Mouse (Mus musculus): ENCODE measurements around the gene Acyp1. TPM values are rescaled to one million over a fixed set of nuclear protein-coding genes. Genes with fewer than 3 reads are reported as not detected.

The Acyp1 gene
- polyA plus RNA-seq, 1 experiment from 2014 or later, result 33.6 TPM

DNA sequence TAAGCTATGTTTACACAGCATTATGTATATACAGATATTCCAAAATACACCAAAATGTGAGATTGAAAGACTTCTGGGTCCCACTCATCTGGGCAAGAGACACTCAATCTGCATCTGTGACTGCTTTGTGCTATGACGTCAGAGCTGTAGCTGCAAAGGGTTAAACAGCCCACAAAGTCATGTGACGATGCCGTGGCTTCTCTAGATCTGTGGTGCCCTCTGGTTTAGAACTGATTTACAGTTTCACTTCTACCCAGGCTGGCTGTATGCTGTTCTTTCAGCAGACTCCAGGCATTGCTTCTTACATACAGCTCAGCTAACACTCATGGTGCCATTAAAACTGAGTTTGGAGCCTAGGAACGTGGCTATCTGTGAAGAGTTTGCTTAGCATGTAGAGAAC is 16.5 kb upstream of the Acyp1 start:
- H3K27me3 ChIP-seq (ENCODE audit: control insufficient read depth, insufficient read depth, low read length), result no peaks in the 10 kb centered on the region
- H3K36me3 ChIP-seq (ENCODE audit: control insufficient read depth, insufficient read depth, low read length), result peaks cover 43% of the 10 kb centered on the region
- H3K9me3 ChIP-seq (ENCODE audit: control insufficient read depth, low read length), result no peaks in the 10 kb centered on the region
- no peaks in the 10 kb centered on the region for H3K4me1 ChIP-seq (replicated peaks; ENCODE audit: control insufficient read depth, insufficient read depth)
- WGBS, result 59% methylated on average over 4 of the region's 4 CpGs
- no peak overlapping the region for H3K27ac ChIP-seq (replicated peaks)
- H3K4me2 ChIP-seq (replicated peaks; ENCODE audit: low read depth), result no peak overlapping the region
- DNase-seq (ENCODE audit: low spot score) (no peak), ATAC-seq (ENCODE audit: low FRiP score, low TSS enrichment) (no peak)
- no peak overlapping the region for H3K4me3 ChIP-seq (ENCODE audit: low read depth, low read length)
- TF ChIP-seq CTCF (IDR thresholded peaks at IDR 0.05; ENCODE audit: low read depth), result 0 out of 2 replicates have a peak, but pooled peaks have one; percentile 1
- no peak for TF ChIP-seq EP300 (optimal IDR thresholded peaks at IDR 0.05)
- H3K9ac ChIP-seq (ENCODE audit: low read length), result no peak overlapping the region

- Histone ChIP-seq H3K4me3 (ENCODE audit: low read depth, low read length) (no peak overlapping the region), H3K27ac (replicated peaks) (no peak overlapping the region), H3K9me3 (ENCODE audit: control insufficient read depth, low read length) (no peaks in the 10 kb centered on the region), H3K9ac (ENCODE audit: low read length) (no peak overlapping the region), H3K36me3 (ENCODE audit: control insufficient read depth, insufficient read depth, low read length) (peaks cover 32% of the 10 kb centered on the region), H3K4me1 (replicated peaks; ENCODE audit: control insufficient read depth, insufficient read depth) (no peaks in the 10 kb centered on the region), H3K4me2 (replicated peaks; ENCODE audit: low read depth) (no peak overlapping the region), H3K27me3 (ENCODE audit: control insufficient read depth, insufficient read depth, low read length) (no peaks in the 10 kb centered on the region)
- TF ChIP-seq EP300 (optimal IDR thresholded peaks at IDR 0.05), result no peak
- TF ChIP-seq CTCF (IDR thresholded peaks at IDR 0.05; ENCODE audit: low read depth), result no peak
- whole genome bisulfite sequencing, result 46% methylated on average over 2 of the region's 2 CpGs
- DNase-seq (ENCODE audit: low spot score) (no peak), ATAC-seq (ENCODE audit: low FRiP score, low TSS enrichment) (no peak)
Measured at GRCm38 (mm10) chr12:85303256-85303655, 15.0 kb upstream of the Acyp1 start.

- Histone ChIP-seq H3K9ac (ENCODE audit: low read length) (no peak overlapping the region), H3K4me1 (replicated peaks; ENCODE audit: control insufficient read depth, insufficient read depth) (0 out of 2 replicates have a peak, but pooled peaks cover 2% of the 10 kb centered on the region), H3K9me3 (ENCODE audit: control insufficient read depth, low read length) (no peaks in the 10 kb centered on the region), H3K27ac (replicated peaks) (0 out of 2 replicates have a peak overlapping the region, but pooled peaks have one; percentile 36), H3K36me3 (ENCODE audit: control insufficient read depth, insufficient read depth, low read length) (peaks cover 19% of the 10 kb centered on the region), H3K4me3 (ENCODE audit: low read depth, low read length) (no peak overlapping the region), H3K27me3 (ENCODE audit: control insufficient read depth, insufficient read depth, low read length) (no peaks in the 10 kb centered on the region), H3K4me2 (replicated peaks; ENCODE audit: low read depth) (no peak overlapping the region)
- ATAC-seq (ENCODE audit: low FRiP score, low TSS enrichment) (no peak), DNase-seq (ENCODE audit: low spot score) (no peak)
- 69% methylated on average over 1 of the region's 1 CpGs for WGBS
- TF ChIP-seq EP300 (optimal IDR thresholded peaks at IDR 0.05) (no peak), CTCF (IDR thresholded peaks at IDR 0.05; ENCODE audit: low read depth) (no peak)
Measured at GRCm38 (mm10) chr12:85298835-85299180, 10.6 kb upstream of the Acyp1 start.

DNA sequence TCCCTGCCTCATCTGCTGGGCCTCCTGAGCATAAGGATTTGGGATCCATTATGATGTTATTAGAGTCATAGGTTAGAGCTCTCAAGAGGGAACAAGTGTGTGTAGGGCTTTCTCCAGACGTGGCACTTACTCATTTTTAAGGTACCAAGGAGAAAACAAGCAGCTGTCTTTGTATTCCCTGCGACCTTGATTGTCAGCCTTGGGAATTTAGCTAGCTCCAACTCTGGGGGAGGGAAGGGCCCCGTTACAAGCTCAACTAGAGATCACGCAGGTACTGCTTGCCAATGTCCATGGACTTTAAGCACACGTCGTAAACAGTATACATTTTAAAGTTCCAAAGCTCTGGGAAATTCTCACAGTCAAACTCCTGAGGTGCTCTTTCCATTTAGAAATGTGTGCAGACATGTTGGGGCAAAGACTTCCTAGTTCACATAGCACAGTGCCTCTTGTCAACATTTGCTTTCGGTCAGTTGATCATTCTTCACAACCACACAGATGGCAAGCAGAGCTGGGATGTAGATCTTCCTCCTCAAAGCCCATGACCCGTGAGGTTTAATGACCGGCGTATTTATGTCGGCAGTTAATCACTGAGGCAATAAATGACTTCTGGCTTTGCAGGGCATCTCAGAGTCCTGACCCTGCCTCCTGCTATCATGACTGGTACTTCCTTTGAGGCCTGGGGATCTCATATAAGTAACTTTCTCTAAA is 10.0 kb upstream of the Acyp1 start:
- Histone ChIP-seq H3K27ac (replicated peaks) (no peak overlapping the region), H3K9ac (ENCODE audit: low read length) (no peak overlapping the region), H3K4me1 (replicated peaks; ENCODE audit: control insufficient read depth, insufficient read depth) (0 out of 2 replicates have a peak, but pooled peaks cover 2% of the 10 kb centered on the region), H3K4me2 (replicated peaks; ENCODE audit: low read depth) (no peak overlapping the region), H3K9me3 (ENCODE audit: control insufficient read depth, low read length) (no peaks in the 10 kb centered on the region), H3K36me3 (ENCODE audit: control insufficient read depth, insufficient read depth, low read length) (peaks cover 17% of the 10 kb centered on the region), H3K27me3 (ENCODE audit: control insufficient read depth, insufficient read depth, low read length) (no peaks in the 10 kb centered on the region), H3K4me3 (ENCODE audit: low read depth, low read length) (no peak overlapping the region)
- TF ChIP-seq CTCF (IDR thresholded peaks at IDR 0.05; ENCODE audit: low read depth) (no peak), EP300 (optimal IDR thresholded peaks at IDR 0.05) (no peak)
- DNase-seq (ENCODE audit: low spot score) (no peak), ATAC-seq (ENCODE audit: low FRiP score, low TSS enrichment) (no peak)
- 45% methylated on average over 11 of the region's 11 CpGs for WGBS

DNA sequence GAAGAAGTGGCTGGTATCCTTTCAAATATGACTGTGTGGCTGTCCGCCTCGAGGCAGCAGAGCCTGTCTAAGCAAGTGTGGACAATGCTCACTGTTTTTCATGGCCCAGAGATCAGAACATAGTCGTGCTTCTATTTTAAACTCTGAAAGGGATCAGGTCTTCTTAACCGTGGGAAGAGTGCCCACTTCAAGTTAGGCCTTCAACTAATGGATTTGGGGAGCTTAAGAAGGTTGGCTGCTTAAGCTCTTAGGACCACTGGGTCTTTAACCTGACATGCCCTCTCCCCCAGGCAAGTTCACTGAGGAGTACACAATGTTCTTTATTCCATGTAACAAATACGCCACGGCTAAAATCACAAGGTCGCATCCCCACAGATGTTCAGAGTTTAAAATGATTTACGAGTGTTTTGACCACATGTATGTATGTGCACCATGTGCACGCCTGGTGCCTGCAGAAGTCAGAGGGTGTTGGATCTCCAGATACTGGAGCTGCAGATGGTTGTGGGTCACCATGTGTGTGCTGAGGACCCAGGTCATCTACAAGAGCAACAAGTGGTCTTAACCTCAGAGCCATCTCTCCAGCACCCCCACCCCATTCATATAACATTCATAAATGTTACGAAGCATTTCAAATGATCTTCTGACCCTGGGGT is 9.2 kb upstream of the Acyp1 start:
- Histone ChIP-seq H3K27ac (replicated peaks) (no peak overlapping the region; the same call in 1 of the 2 replicates), H3K4me1 (replicated peaks; ENCODE audit: control insufficient read depth, insufficient read depth) (0 out of 2 replicates have a peak, but pooled peaks cover 2% of the 10 kb centered on the region), H3K9ac (ENCODE audit: low read length) (no peak overlapping the region), H3K4me2 (replicated peaks; ENCODE audit: low read depth) (no peak overlapping the region), H3K4me3 (ENCODE audit: low read depth, low read length) (no peak overlapping the region), H3K9me3 (ENCODE audit: control insufficient read depth, low read length) (no peaks in the 10 kb centered on the region), H3K36me3 (ENCODE audit: control insufficient read depth, insufficient read depth, low read length) (peaks cover 13% of the 10 kb centered on the region), H3K27me3 (ENCODE audit: control insufficient read depth, insufficient read depth, low read length) (no peaks in the 10 kb centered on the region)
- DNase-seq (ENCODE audit: low spot score) (no peak), ATAC-seq (ENCODE audit: low FRiP score, low TSS enrichment) (peak; percentile 26; the same call in 1 of the 2 replicates)
- TF ChIP-seq CTCF (IDR thresholded peaks at IDR 0.05; ENCODE audit: low read depth) (no peak), EP300 (optimal IDR thresholded peaks at IDR 0.05) (no peak)
- 56% methylated on average over 10 of the region's 10 CpGs for WGBS

DNA sequence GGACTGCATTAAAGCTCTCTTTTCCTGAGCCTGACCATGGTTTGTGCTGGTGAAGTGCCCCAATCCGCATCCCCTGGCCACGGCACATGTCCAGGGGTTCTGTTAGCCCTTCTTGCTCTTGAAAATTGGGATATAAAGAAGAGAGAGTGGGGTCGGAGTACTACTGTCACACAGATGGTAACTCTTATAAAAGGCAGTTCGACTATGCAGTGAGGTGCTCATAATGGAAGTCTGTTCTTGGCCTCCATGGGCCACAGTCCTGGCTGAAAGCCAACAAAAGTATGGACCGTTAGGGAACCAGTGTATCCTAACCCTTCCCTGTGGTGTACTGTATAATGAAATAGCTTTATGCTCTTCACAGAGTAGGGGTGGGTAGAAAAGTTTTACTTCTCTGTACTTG is 8.7 kb upstream of the Acyp1 start:
- Histone ChIP-seq H3K4me1 (replicated peaks; ENCODE audit: control insufficient read depth, insufficient read depth) (0 out of 2 replicates have a peak, but pooled peaks cover 2% of the 10 kb centered on the region), H3K9ac (ENCODE audit: low read length) (no peak overlapping the region), H3K36me3 (ENCODE audit: control insufficient read depth, insufficient read depth, low read length) (peaks cover 12% of the 10 kb centered on the region), H3K4me2 (replicated peaks; ENCODE audit: low read depth) (no peak overlapping the region), H3K27ac (replicated peaks) (no peak overlapping the region), H3K9me3 (ENCODE audit: control insufficient read depth, low read length) (no peaks in the 10 kb centered on the region), H3K4me3 (ENCODE audit: low read depth, low read length) (no peak overlapping the region), H3K27me3 (ENCODE audit: control insufficient read depth, insufficient read depth, low read length) (no peaks in the 10 kb centered on the region)
- WGBS, result 74% methylated on average over 5 of the region's 5 CpGs
- DNase-seq (ENCODE audit: low spot score) (no peak), ATAC-seq (ENCODE audit: low FRiP score, low TSS enrichment) (no peak)
- TF ChIP-seq CTCF (IDR thresholded peaks at IDR 0.05; ENCODE audit: low read depth) (no peak), EP300 (optimal IDR thresholded peaks at IDR 0.05) (no peak)

All from stomach, postnatal 0 days (tissue).